Mouse (Mus musculus) C2C12 (cell line): Measurements from ENCODE around the gene S1pr2. TPM values are rescaled to one million over a fixed set of nuclear protein-coding genes. Genes with fewer than 3 reads are reported as not detected.

ENCODE experiments used
- H3K27me3 ChIP-seq: one replicate; pipeline ENCODE4 v1.6.1; 2011; ENCODE audit not compliant: control insufficient read depth, insufficient read depth, insufficient read length
- H3K36me3 ChIP-seq: one replicate; pipeline ENCODE4 v1.6.1; 2011; ENCODE audit not compliant: control insufficient read depth, insufficient read depth
- H3K4me3 ChIP-seq: one replicate; pipeline ENCODE4 v1.5.1; 2011; ENCODE audit warnings: mild to moderate bottlenecking, control low read depth; ENCODE audit not compliant: poor library complexity, insufficient read depth, severe bottlenecking
- H3K79me2 ChIP-seq: one replicate; pipeline ENCODE4 v1.6.1; 2011; ENCODE audit not compliant: control insufficient read depth, insufficient read depth
- H3K79me3 ChIP-seq: one replicate; pipeline ENCODE4 v1.6.1; 2011; ENCODE audit warnings: low read depth, control low read depth
- H3ac ChIP-seq: one replicate; pipeline ENCODE3; 2011; ENCODE audit warnings: low read depth; ENCODE audit not compliant: control insufficient read depth, insufficient read length
- CEBPB ChIP-seq: IDR thresholded peaks from one replicate; pipeline ENCODE4 v1.6.1; 2011; ENCODE audit warnings: low read depth, mild to moderate bottlenecking, control low read depth, moderate library complexity
- CTCF ChIP-seq: IDR thresholded peaks from one replicate; pipeline ENCODE4 v1.5.1; 2011; ENCODE audit not compliant: control insufficient read depth, insufficient read depth, insufficient read length
- FOSL1 ChIP-seq: IDR thresholded peaks from one replicate; pipeline ENCODE4 v1.8.0; 2011; ENCODE audit warnings: mild to moderate bottlenecking, low read length; ENCODE audit not compliant: poor library complexity, insufficient read depth, severe bottlenecking
- MAX ChIP-seq: IDR thresholded peaks from one replicate; pipeline ENCODE4 v1.6.1; 2011; ENCODE audit warnings: mild to moderate bottlenecking, control low read depth
- MYOD1 ChIP-seq: IDR thresholded peaks from one replicate; pipeline ENCODE4 v1.6.1; 2011; ENCODE audit warnings: low read depth; ENCODE audit not compliant: control insufficient read depth, insufficient read length
- MYOG ChIP-seq: IDR thresholded peaks from one replicate; pipeline ENCODE4 v1.6.1; 2011; ENCODE audit not compliant: control insufficient read depth, insufficient read length; ENCODE audit errors: extremely low read depth
- USF1 ChIP-seq: IDR thresholded peaks from one replicate; pipeline ENCODE4 v1.6.1; 2011; ENCODE audit warnings: low read depth, mild to moderate bottlenecking, control low read depth, moderate library complexity
- polyA plus RNA-seq: library from polyadenylated mRNA; unstranded; fragments of >200 nt; fragmentation: generic; extraction: Trizol; gene quantifications from one replicate; pipeline ENCODE4 v1.2.1, GENCODE M21; 2012; ENCODE audit warnings: missing spikeins

The S1pr2 gene
- polyA plus RNA-seq, 1 experiment: 13.0 TPM

- H3K4me3 ChIP-seq: no peak overlapping the region
- no peak overlapping the region for H3ac ChIP-seq
- H3K79me3 ChIP-seq: peaks cover 25% of the 10 kb centered on the region
- TF ChIP-seq MYOG: no peak
- no peak for TF ChIP-seq CEBPB
- TF ChIP-seq CTCF: no peak
- TF ChIP-seq USF1: no peak
- no peak for TF ChIP-seq FOSL1
- no peak for TF ChIP-seq MYOD1
- TF ChIP-seq MAX: no peak
- no peaks in the 10 kb centered on the region for H3K27me3 ChIP-seq
- peaks cover 41% of the 10 kb centered on the region for H3K79me2 ChIP-seq
- peaks cover 26% of the 10 kb centered on the region for H3K36me3 ChIP-seq
Measured at GRCm38 (mm10) chr9:20966747-20967146, 9.8 kb downstream of the S1pr2 start.

GRCm38 (mm10) chr9:20966008-20966407 lies 10.6 kb downstream of the S1pr2 start:
- no peak overlapping the region for H3ac ChIP-seq
- H3K4me3 ChIP-seq: no peak overlapping the region
- H3K27me3 ChIP-seq: no peaks in the 10 kb centered on the region
- TF ChIP-seq MYOG: no peak
- TF ChIP-seq CTCF: no peak
- TF ChIP-seq MAX: no peak
- no peak for TF ChIP-seq CEBPB
- TF ChIP-seq USF1: no peak
- TF ChIP-seq FOSL1: no peak
- no peak for TF ChIP-seq MYOD1
- peaks cover 26% of the 10 kb centered on the region for H3K36me3 ChIP-seq
- peaks cover 34% of the 10 kb centered on the region for H3K79me2 ChIP-seq
- H3K79me3 ChIP-seq: peaks cover 18% of the 10 kb centered on the region

DNA sequence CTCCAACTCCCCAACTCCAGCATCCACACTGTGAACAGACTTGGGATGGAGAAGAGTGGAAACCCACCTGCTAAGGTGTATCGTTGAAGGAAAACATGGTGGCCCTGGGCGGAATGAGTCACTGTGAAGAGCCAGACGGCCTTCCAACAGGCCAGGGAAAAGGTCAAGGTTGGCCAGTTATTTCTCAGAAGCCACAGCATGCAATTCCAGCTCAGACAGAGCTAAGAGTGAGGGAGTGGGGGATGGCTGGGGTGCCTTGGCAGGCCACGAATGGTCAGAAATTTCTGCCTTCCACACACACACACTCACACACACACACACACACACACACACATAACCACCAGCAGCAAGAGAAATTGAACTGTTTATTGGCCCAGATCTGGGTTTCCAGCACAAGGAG lies 11.0 kb downstream of the S1pr2 start:
- peaks cover 26% of the 10 kb centered on the region for H3K36me3 ChIP-seq
- H3ac ChIP-seq: no peak overlapping the region
- no peak overlapping the region for H3K4me3 ChIP-seq
- H3K27me3 ChIP-seq: no peaks in the 10 kb centered on the region
- TF ChIP-seq MYOG (no peak), CTCF (no peak), USF1 (no peak), MYOD1 (no peak), MAX (no peak), CEBPB (no peak), FOSL1 (no peak)
- H3K79me2 ChIP-seq: peaks cover 30% of the 10 kb centered on the region
- H3K79me3 ChIP-seq: peaks cover 15% of the 10 kb centered on the region

- H3K79me3 ChIP-seq: no peaks in the 10 kb centered on the region
- H3ac ChIP-seq: no peak overlapping the region
- H3K36me3 ChIP-seq: peaks cover 3% of the 10 kb centered on the region
- H3K27me3 ChIP-seq: no peaks in the 10 kb centered on the region
- TF ChIP-seq CTCF (no peak), USF1 (no peak), MYOD1 (no peak), MYOG (no peak), CEBPB (no peak), MAX (no peak), FOSL1 (no peak)
- no peak overlapping the region for H3K4me3 ChIP-seq
- no peaks in the 10 kb centered on the region for H3K79me2 ChIP-seq
Measured at GRCm38 (mm10) chr9:20961557-20961956, 15.0 kb downstream of the S1pr2 start.

- Histone ChIP-seq H3K27me3 (no peaks in the 10 kb centered on the region), H3K36me3 (no peaks in the 10 kb centered on the region), H3ac (no peak within 1 kb of the TSS), H3K79me2 (no peaks in the 10 kb centered on the region), H3K4me3 (no peak within 1 kb of the TSS), H3K79me3 (no peaks in the 10 kb centered on the region)
- no peak for TF ChIP-seq CTCF
- no peak for TF ChIP-seq CEBPB
- no peak for TF ChIP-seq MYOG
- TF ChIP-seq MAX: no peak
- no peak for TF ChIP-seq MYOD1
Measured at GRCm38 (mm10) chr9:20959430-20959938, 17.1 kb downstream of the S1pr2 start, which contains the start of gene Dnmt1. Gene Dnmt1, minus strand, starts transcription at chr9:20959888.

- no peak overlapping the region for H3K4me3 ChIP-seq
- TF ChIP-seq FOSL1 (no peak), USF1 (no peak), CTCF (no peak), CEBPB (no peak), MAX (no peak), MYOG (no peak), MYOD1 (no peak)
- H3K27me3 ChIP-seq: no peaks in the 10 kb centered on the region
- peaks cover 3% of the 10 kb centered on the region for H3K79me2 ChIP-seq
- H3K36me3 ChIP-seq: no peaks in the 10 kb centered on the region
- no peak overlapping the region for H3ac ChIP-seq
- H3K79me3 ChIP-seq: peaks cover 1% of the 10 kb centered on the region
Measured at GRCm38 (mm10) chr9:20956989-20957388, 19.6 kb downstream of the S1pr2 start.
